Mouse (Mus musculus) embryonic fibroblast, embryonic 13.5 days (primary cell): ENCODE data around the gene Lgals4. TPM values are rescaled to one million over a fixed set of nuclear protein-coding genes. Genes with fewer than 3 reads are reported as not detected.

Source experiments
- H3K27ac ChIP-seq: 2 replicates; pipeline ENCODE4 v1.5.1; 2012; ENCODE audit warnings: low read length, control low read depth, inconsistent platforms; ENCODE audit not compliant: insufficient read depth
- H3K4me1 ChIP-seq: 2 replicates; pipeline ENCODE4 v1.6.1; 2011; ENCODE audit warnings: low read length; ENCODE audit not compliant: control insufficient read depth, insufficient read depth
- H3K4me3 ChIP-seq: 2 replicates; pipeline ENCODE4 v1.5.1; 2011; ENCODE audit warnings: mild to moderate bottlenecking, control low read depth, low read length; ENCODE audit not compliant: insufficient read depth
- CTCF ChIP-seq: IDR thresholded peaks from 2 replicates; pipeline ENCODE4 v1.5.1; 2011; ENCODE audit warnings: mild to moderate bottlenecking, control low read depth, low read length, moderate library complexity, borderline replicate concordance; ENCODE audit not compliant: insufficient read depth
- POLR2A ChIP-seq: IDR thresholded peaks from 2 replicates; pipeline ENCODE4 v1.6.1; 2011; ENCODE audit warnings: low read depth, mild to moderate bottlenecking, control low read depth, low read length, moderate library complexity
- polyA plus RNA-seq: library from polyadenylated mRNA; stranded (reverse); fragments of >200 nt; gene quantifications from 2 replicates; pipeline ENCODE4 v1.2.4, GENCODE M21; 2011; ENCODE audit warnings: low read depth; ENCODE audit not compliant: missing spikeins, insufficient read length

The Lgals4 gene
- polyA plus RNA-seq, 1 experiment = 6.5 TPM

DNA sequence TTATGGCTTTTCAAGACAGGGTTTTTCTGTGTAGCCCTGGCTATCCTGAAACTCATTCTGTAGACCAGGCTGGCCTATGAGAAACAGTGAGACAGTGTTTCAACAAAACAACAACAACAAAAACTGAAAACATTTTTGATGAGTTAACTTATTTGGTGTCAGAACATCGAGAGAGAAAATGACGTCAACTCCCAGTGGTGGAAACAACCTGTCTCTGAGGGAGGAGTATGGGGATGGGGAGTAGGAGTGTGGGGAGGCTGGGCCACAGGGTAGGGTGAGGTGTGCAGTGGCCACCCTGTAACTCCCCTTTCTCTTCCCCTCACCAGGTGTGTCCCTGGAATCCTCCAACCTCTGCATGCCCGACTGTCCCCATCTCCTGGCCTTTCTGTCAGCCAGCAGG lies 39.2 kb upstream of the Lgals4 start:
- H3K4me3 ChIP-seq = no peak overlapping the region
- peaks cover 3% of the 10 kb centered on the region; the same call in 1 of the 2 replicates for H3K4me1 ChIP-seq
- TF ChIP-seq POLR2A (no peak), CTCF (no peak)
- no peak overlapping the region for H3K27ac ChIP-seq

- TF ChIP-seq POLR2A = no peak
- no peak for TF ChIP-seq CTCF
- Histone ChIP-seq H3K4me1 (no peaks in the 10 kb centered on the region), H3K27ac (no peak overlapping the region), H3K4me3 (no peak overlapping the region)
These were observed 37.8 kb upstream of the Lgals4 start for GRCm38 (mm10) chr7:28795832-28796231.

GRCm38 (mm10) chr7:28796562-28796975 lies 37.1 kb upstream of the Lgals4 start:
- H3K27ac ChIP-seq = no peak overlapping the region
- H3K4me3 ChIP-seq = no peak overlapping the region
- TF ChIP-seq POLR2A = no peak
- TF ChIP-seq CTCF = peak; percentile 99
- 0 out of 2 replicates have a peak, but pooled peaks cover 1% of the 10 kb centered on the region for H3K4me1 ChIP-seq

- Histone ChIP-seq H3K27ac (no peak overlapping the region), H3K4me3 (no peak overlapping the region), H3K4me1 (peaks cover 18% of the 10 kb centered on the region)
- no peak for TF ChIP-seq CTCF
- TF ChIP-seq POLR2A = no peak
These were observed 33.7 kb upstream of the Lgals4 start for GRCm38 (mm10) chr7:28799994-28800393.

- H3K27ac ChIP-seq = peak overlapping the region; percentile 99
- no peak for TF ChIP-seq POLR2A
- TF ChIP-seq CTCF = no peak
- H3K4me3 ChIP-seq = no peak overlapping the region
- H3K4me1 ChIP-seq = peaks cover 18% of the 10 kb centered on the region
These were observed 32.2 kb upstream of the Lgals4 start for GRCm38 (mm10) chr7:28801451-28801850.

- H3K4me3 ChIP-seq = no peak overlapping the region
- peak overlapping the region; percentile 99 for H3K27ac ChIP-seq
- H3K4me1 ChIP-seq = peaks cover 18% of the 10 kb centered on the region
- no peak for TF ChIP-seq CTCF
- TF ChIP-seq POLR2A = peak; percentile 81
These were observed 31.6 kb upstream of the Lgals4 start for GRCm38 (mm10) chr7:28801901-28802670.

GRCm38 (mm10) chr7:28802846-28803588 lies 30.6 kb upstream of the Lgals4 start:
- Histone ChIP-seq H3K4me3 (no peak overlapping the region), H3K27ac (peak overlapping the region; percentile 99), H3K4me1 (peaks cover 24% of the 10 kb centered on the region)
- TF ChIP-seq CTCF = no peak
- TF ChIP-seq POLR2A = no peak; the same call in 1 of the 2 replicates

DNA sequence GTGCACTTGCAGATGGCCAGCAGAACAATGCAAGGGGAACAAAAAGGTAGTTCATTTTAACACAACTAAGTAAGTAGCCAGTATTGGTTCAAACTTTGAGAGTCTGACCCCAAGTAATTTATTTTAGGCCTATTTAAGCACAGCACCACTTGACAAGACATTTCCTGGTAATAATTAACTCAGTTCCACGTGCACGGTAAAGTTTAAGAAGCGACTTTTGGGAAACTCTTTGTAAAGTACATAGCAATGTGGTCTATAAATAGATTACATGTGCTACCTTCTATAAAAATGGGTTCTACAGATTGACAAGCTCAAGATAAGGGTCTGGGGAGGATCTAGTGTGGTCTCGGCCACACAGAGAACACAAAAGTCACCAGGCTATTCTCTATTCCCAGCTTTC lies 29.9 kb upstream of the Lgals4 start:
- TF ChIP-seq POLR2A = no peak
- TF ChIP-seq CTCF = no peak
- H3K4me3 ChIP-seq = no peak overlapping the region

DNA sequence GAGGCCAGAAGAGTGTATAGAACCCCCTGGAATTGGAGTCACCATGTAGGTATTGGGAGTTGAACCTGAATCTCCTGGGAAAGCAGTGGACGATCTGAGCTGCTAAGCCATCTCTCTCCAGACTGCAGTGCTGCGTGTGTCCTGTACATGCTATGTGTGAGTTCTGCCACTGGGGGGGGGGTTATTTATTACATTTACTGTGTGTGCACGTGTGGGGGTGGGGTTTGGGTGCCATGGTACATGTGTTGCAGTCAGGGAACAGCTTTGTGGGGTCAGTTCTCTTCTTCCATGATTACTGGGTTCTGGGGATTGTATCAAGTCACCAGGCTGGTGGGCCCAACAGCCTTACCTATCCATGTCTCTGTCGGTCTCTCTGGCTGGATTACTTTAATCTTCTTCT lies 26.8 kb upstream of the Lgals4 start:
- no peak overlapping the region for H3K4me3 ChIP-seq
- no peak overlapping the region for H3K27ac ChIP-seq
- TF ChIP-seq CTCF (no peak), POLR2A (no peak)
- H3K4me1 ChIP-seq = peaks cover 20% of the 10 kb centered on the region

More for the DNA sequence above, 29.9 kb upstream of the Lgals4 start:
- Histone ChIP-seq H3K4me1 (peaks cover 25% of the 10 kb centered on the region), H3K27ac (no peak overlapping the region)

DNA sequence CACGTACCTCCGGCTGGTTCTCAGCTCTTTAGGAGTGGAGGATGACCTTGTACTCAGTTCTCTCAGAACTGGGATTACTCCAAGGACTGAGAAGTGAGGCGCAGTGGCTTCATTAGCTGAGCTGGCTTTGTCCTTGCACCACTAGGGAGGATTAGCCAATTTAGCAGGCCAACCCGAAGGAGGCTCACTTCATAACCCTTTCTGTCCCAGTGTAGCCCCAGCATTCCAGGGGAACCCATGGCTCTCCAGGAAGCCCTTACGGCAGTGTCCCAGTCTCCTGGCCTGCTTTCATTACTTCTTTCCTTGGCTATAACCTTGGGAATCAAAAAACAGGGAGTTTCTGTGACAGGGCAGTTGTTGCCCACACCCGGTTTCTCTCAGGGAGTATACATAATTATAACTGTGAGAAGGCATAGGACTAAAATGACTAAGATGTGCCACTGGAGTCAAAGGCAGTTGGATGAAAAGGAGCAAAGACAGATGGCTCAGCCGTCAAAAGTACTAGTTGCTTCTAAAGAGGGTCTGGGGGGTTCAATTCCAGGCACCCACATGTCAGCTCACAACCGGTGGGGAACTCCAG lies 25.9 kb upstream of the Lgals4 start:
- H3K27ac ChIP-seq = peak overlapping the region; percentile 95
- peaks cover 15% of the 10 kb centered on the region for H3K4me1 ChIP-seq
- H3K4me3 ChIP-seq = peak overlapping the region; percentile 46
- TF ChIP-seq CTCF = no peak
- TF ChIP-seq POLR2A = no peak
